Mouse (Mus musculus): ENCODE data around the gene Pccb.

- TF ChIP-seq POLR2A (IDR thresholded peaks at IDR 0.05; ENCODE audit: low read depth, low read length) (no peak), CTCF (IDR thresholded peaks at IDR 0.05; ENCODE audit: extremely low read depth, insufficient read depth, insufficient read length, insufficient replicate concordance) (no peak)
Measured at GRCm38 (mm10) chr9:101075091-101075581, 40.4 kb upstream of the Pccb start.
